Mouse (Mus musculus): ENCODE data around the gene Eif2ak3. TPM values are rescaled to one million over a fixed set of nuclear protein-coding genes. Genes with fewer than 3 reads are reported as not detected.

Gene Eif2ak3
- polyA plus RNA-seq, 1 experiment from 2014 or later: 13.4 TPM

DNA sequence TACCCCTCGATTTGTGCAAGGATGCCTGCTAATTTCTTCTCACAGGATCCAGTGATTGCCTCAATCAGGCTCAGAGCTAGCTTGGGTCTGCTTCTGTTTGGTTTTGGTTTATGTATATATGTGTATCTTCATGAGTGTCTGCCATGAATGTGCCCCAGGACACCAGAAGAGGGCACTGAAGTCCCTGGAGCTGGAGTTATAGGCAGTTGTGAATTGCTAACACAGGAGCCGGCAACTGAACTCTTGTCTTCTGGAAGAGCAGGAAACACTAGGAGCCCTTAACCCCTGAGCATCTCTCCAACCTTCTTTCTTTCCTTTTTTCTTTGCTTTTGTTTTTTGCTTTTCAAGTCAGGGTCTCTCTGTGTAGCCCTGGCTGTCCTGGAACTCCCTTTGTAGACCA lies 87.5 kb downstream of the Eif2ak3 start:
- Histone ChIP-seq H3K4me2 (ENCODE audit: low read length) (no peak overlapping the region), H3K36me3 (ENCODE audit: control insufficient read depth, insufficient read depth, low read length) (no peaks in the 10 kb centered on the region), H3K9me3 (ENCODE audit: control insufficient read depth, low read length) (no peaks in the 10 kb centered on the region), H3K4me1 (ENCODE audit: control insufficient read depth, insufficient read depth, low read length) (no peaks in the 10 kb centered on the region), H3K9ac (replicated peaks; ENCODE audit: low read length) (no peak overlapping the region), H3K27me3 (ENCODE audit: control insufficient read depth, insufficient read depth, low read length) (no peaks in the 10 kb centered on the region), H3K4me3 (replicated peaks; ENCODE audit: low read depth, low read length) (no peak overlapping the region), H3K27ac (replicated peaks; ENCODE audit: low read depth, low read length) (no peak overlapping the region)
- DNase-seq (no peak), ATAC-seq (ENCODE audit: low FRiP score, low TSS enrichment) (no peak)
- 90% methylated on average over 2 of the region's 2 CpGs for WGBS

DNA sequence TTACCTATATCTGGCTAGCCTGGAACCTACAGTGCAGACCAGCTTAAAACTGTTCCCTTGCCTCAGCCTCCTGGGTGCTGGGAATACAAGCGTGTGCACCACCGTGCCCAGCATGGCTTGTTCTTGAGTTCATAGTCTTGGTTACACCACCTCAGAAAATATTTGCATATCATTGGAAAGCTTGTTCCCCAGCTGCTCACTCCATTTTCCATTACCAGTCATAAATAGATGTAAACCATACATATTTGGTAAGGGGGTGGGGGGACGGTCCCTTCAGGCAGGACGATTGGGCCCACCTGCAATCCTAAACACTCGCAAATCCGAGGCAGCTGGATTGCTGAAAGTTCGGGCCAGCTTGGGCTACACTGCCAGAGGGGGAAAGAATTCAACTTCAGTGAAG lies 109.0 kb downstream of the Eif2ak3 start:
- no peaks in the 10 kb centered on the region for H3K9me3 ChIP-seq (ENCODE audit: control insufficient read depth, low read length)
- H3K9ac ChIP-seq (replicated peaks; ENCODE audit: low read length): no peak overlapping the region
- H3K4me3 ChIP-seq (replicated peaks; ENCODE audit: low read depth, low read length): no peak overlapping the region
- no peak overlapping the region for H3K27ac ChIP-seq (replicated peaks; ENCODE audit: low read depth, low read length)
- ATAC-seq (ENCODE audit: low FRiP score, low TSS enrichment): no peak
- H3K4me2 ChIP-seq (ENCODE audit: low read length): no peak overlapping the region
- H3K36me3 ChIP-seq (ENCODE audit: control insufficient read depth, insufficient read depth, low read length): no peaks in the 10 kb centered on the region
- WGBS: 77% methylated on average over 7 of the region's 7 CpGs
- H3K27me3 ChIP-seq (ENCODE audit: control insufficient read depth, insufficient read depth, low read length): peaks cover 45% of the 10 kb centered on the region
- no peak for DNase-seq
- peaks cover 7% of the 10 kb centered on the region for H3K4me1 ChIP-seq (ENCODE audit: control insufficient read depth, insufficient read depth, low read length)

DNA sequence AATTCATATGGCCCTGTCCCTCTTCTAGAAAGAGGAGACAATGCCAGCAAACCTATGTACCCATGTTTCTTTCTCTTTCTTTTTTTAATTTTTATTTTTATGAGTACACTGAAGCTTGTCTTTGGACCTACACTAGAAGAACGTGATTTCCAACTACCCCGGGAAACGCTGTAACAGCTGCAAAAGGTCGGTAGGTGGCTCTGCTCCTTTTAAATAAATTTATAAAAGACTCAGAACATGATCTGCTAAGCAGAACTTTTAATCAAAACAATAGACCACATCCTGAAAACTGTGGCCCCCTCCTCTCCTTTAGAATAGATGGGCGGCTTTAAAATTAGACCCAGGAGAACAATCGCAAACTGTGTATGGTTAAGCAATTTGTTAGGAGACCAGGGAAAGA lies 109.7 kb downstream of the Eif2ak3 start:
- peaks cover 7% of the 10 kb centered on the region for H3K4me1 ChIP-seq (ENCODE audit: control insufficient read depth, insufficient read depth, low read length)
- H3K9me3 ChIP-seq (ENCODE audit: control insufficient read depth, low read length): no peaks in the 10 kb centered on the region
- H3K27me3 ChIP-seq (ENCODE audit: control insufficient read depth, insufficient read depth, low read length): peaks cover 52% of the 10 kb centered on the region
- no peak overlapping the region for H3K9ac ChIP-seq (replicated peaks; ENCODE audit: low read length)
- DNase-seq (peak; percentile 78), ATAC-seq (ENCODE audit: low FRiP score, low TSS enrichment) (no peak)
- no peaks in the 10 kb centered on the region for H3K36me3 ChIP-seq (ENCODE audit: control insufficient read depth, insufficient read depth, low read length)
- no peak overlapping the region for H3K4me2 ChIP-seq (ENCODE audit: low read length)
- WGBS: 7% methylated on average over 6 of the region's 6 CpGs
- H3K27ac ChIP-seq (replicated peaks; ENCODE audit: low read depth, low read length): no peak overlapping the region
- H3K4me3 ChIP-seq (replicated peaks; ENCODE audit: low read depth, low read length): no peak overlapping the region

Other genes starting within 250 kb of the Eif2ak3 start
- gene Rpia, start 52.3 kb upstream of the Eif2ak3 start, polyA plus RNA-seq (2014; fragmentation: Nextera tagmentation; extraction: Ambion mirVana): 3.2 and 4.5 TPM in 2 replicates
- gene Tex37, start 74.4 kb downstream of the Eif2ak3 start, polyA plus RNA-seq (2014; fragmentation: Nextera tagmentation; extraction: Ambion mirVana): not detected in 2 replicates
- not detected in 2 replicates for gene Foxi3, start 112.0 kb downstream of the Eif2ak3 start, polyA plus RNA-seq (2014; fragmentation: Nextera tagmentation; extraction: Ambion mirVana)